ENCODE assay signal across 8 mouse cellular contexts in the genomic region with DNA sequence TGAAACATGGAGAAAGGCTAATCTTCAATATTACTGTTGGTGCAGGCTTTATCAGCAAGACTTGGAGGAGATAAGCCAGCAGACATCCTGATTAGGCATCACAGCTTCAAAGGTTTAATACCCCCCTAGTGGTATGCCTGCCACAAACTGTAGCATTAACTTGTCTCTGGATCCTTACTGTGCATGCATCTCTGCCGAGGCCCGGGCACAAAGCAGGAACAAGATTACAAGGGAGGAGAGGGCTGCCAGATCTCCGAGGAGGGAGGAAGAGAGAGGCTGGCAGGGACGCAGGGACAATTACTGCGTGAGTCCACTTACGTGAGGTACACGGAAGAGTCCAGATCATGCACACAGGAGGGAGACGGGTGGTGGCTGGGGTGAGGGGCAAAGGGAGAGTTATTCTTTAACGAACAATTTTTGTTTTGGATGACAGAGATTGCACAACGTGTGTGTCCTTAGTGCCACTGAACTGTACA. TPM values are rescaled to one million over a fixed set of nuclear protein-coding genes. Genes with fewer than 3 reads are reported as not detected.
DNase-seq lines count a peak whose midpoint lies in the region; ATAC-seq and TF ChIP-seq lines count a peak whose summit lies in the region.

No protein-coding gene starts in this region.

- WGBS in liver, embryonic 14.5 days (ENCODE audit: insufficient replicate concordance) = 34% methylated on average over 10 of the region's 10 CpGs
- 33% methylated on average over 10 of the region's 10 CpGs for WGBS in lung, postnatal 0 days
- 23% methylated on average over 10 of the region's 10 CpGs for WGBS in lung, adult 2 months

- H3K4me3 ChIP-seq in liver, embryonic 14.5 days (ENCODE audit: insufficient read depth in 1 of 2, low read depth in 2 of 2, low read length in 2 of 2) = no peak overlapping the region
- no peak overlapping the region for H3K4me3 ChIP-seq in lung, postnatal 0 days (ENCODE audit: low read depth, low read length)
- no peak overlapping the region for H3K4me3 ChIP-seq in lung, adult 2 months (replicated peaks; ENCODE audit: extremely low read depth, low read depth, low read length)

- H3K36me3 ChIP-seq in liver, embryonic 14.5 days (replicated peaks; ENCODE audit: control insufficient read depth, insufficient read depth, low read depth) = no peaks in the 10 kb centered on the region
- no peaks in the 10 kb centered on the region for H3K36me3 ChIP-seq in lung, postnatal 0 days (ENCODE audit: insufficient read depth, low read length)

- H3K9ac ChIP-seq in liver, embryonic 14.5 days (replicated peaks) = no peak overlapping the region
- no peak overlapping the region for H3K9ac ChIP-seq in lung, postnatal 0 days (replicated peaks; ENCODE audit: low read depth)

- TF ChIP-seq EP300 in liver, embryonic 14.5 days (IDR thresholded peaks at IDR 0.05; ENCODE audit: low read depth) = no peak
- TF ChIP-seq EP300 in lung, postnatal 0 days (IDR thresholded peaks at IDR 0.05) = no peak

- no peak overlapping the region for H3K27ac ChIP-seq in liver, embryonic 14.5 days
- H3K27ac ChIP-seq in lung, postnatal 0 days (ENCODE audit: low read length) = no peak overlapping the region

- H3K4me1 ChIP-seq in liver, embryonic 14.5 days (replicated peaks; ENCODE audit: control insufficient read depth in 2 of 2, insufficient read depth in 2 of 2, low read length in 1 of 2) = peaks cover 7 to 33% of the 10 kb centered on the region in 2 experiments
- peaks cover 4% of the 10 kb centered on the region; the same call in 1 of the 2 replicates for H3K4me1 ChIP-seq in lung, postnatal 0 days (ENCODE audit: insufficient read depth, low read depth, low read length)
- peaks cover 13% of the 10 kb centered on the region for H3K4me1 ChIP-seq in lung, adult 2 months (ENCODE audit: control insufficient read depth, insufficient read depth, low read length)

- no peaks in the 10 kb centered on the region for H3K27me3 ChIP-seq in liver, embryonic 14.5 days (ENCODE audit: control insufficient read depth, insufficient read depth, low read length)
- no peaks in the 10 kb centered on the region for H3K27me3 ChIP-seq in lung, postnatal 0 days (replicated peaks; ENCODE audit: insufficient read depth, low read length)

- TF ChIP-seq POLR2A in lung, adult 2 months (IDR thresholded peaks at IDR 0.05; ENCODE audit: borderline replicate concordance, extremely low read depth, low read depth, low read length) = no peak

- H3K9me3 ChIP-seq in liver, embryonic 14.5 days (ENCODE audit: control insufficient read depth, low read length) = no peaks in the 10 kb centered on the region
- no peaks in the 10 kb centered on the region for H3K9me3 ChIP-seq in lung, postnatal 0 days (ENCODE audit: low read length)

- ATAC-seq in common myeloid progenitor, adult 5-6 weeks (replicated peaks; ENCODE audit: low read depth, poor library complexity, severe bottlenecking) = peak; percentile 36
- ATAC-seq in liver, embryonic 14.5 days (ENCODE audit: insufficient read depth) = no peak
- no peak for ATAC-seq in lung, postnatal 0 days
- ATAC-seq in frontal cortex, adult (ENCODE audit: low TSS enrichment) = no peak

- no peak for TF ChIP-seq CTCF in liver, embryonic 14.5 days (IDR thresholded peaks at IDR 0.05; ENCODE audit: low read depth)
- no peak for TF ChIP-seq CTCF in lung, postnatal 0 days (IDR thresholded peaks at IDR 0.05)
- no peak for TF ChIP-seq CTCF in lung, adult 2 months (IDR thresholded peaks at IDR 0.05; ENCODE audit: insufficient read depth, low read length)

- peak; percentile 95 for DNase-seq in heart, adult 11 months
- no peak for DNase-seq in heart, postnatal 4 days
- peak; percentile 9 for DNase-seq in MN1 (ENCODE audit: low spot score)
- DNase-seq in liver, embryonic 14.5 days (ENCODE audit: low read depth in 3 of 3, low spot score in 3 of 3) = no peak
- DNase-seq in lung, postnatal 0 days (ENCODE audit: low spot score) = no peak
- DNase-seq in lung, adult 2 months = no peak

- H3K4me2 ChIP-seq in liver, embryonic 14.5 days (ENCODE audit: low read depth) = peak overlapping the region; percentile 34
- H3K4me2 ChIP-seq in lung, postnatal 0 days (replicated peaks; ENCODE audit: low read depth, low read length) = no peak overlapping the region

RNA-seq across cellular contexts. Expression of a gene that starts 21.8 kb away (rescaled TPM):
- 10 to 100 TPM; 45.4 to 52.4 TPM for total RNA-seq in heart, postnatal 4 days (2021)
- 49.4 and 64.4 TPM in 2 replicates for total RNA-seq in common myeloid progenitor, adult 5-6 weeks (2017)
- 10.6 and 12.4 TPM in 2 replicates for polyA plus RNA-seq in liver, embryonic 14.5 days (2012; rRNA removed)
- 16.4 and 19.3 TPM in 2 replicates for polyA plus RNA-seq in liver, embryonic 14.5 days (2014; fragmentation: Nextera tagmentation; extraction: Ambion mirVana)
- 17.9 and 21.4 TPM in 2 replicates for polyA plus RNA-seq in lung, postnatal 0 days (2015; fragmentation: Nextera tagmentation; extraction: Ambion mirVana)
- polyA plus RNA-seq in lung, adult 2 months (2012; rRNA removed) = 38.8 and 44.7 TPM in 2 replicates

RNA-seq across cellular contexts. Expression of a gene that starts 30.4 kb away (rescaled TPM):
- total RNA-seq in heart, postnatal 4 days (2021) = 10 to 100 TPM; 15.7 to 17.4 TPM
- total RNA-seq in common myeloid progenitor, adult 5-6 weeks (2017) = 44.4 and 52.7 TPM in 2 replicates
- 7.8 and 8.5 TPM in 2 replicates for polyA plus RNA-seq in liver, embryonic 14.5 days (2012; rRNA removed)
- polyA plus RNA-seq in liver, embryonic 14.5 days (2014; fragmentation: Nextera tagmentation; extraction: Ambion mirVana) = 7.2 and 8.6 TPM in 2 replicates
- polyA plus RNA-seq in lung, postnatal 0 days (2015; fragmentation: Nextera tagmentation; extraction: Ambion mirVana) = 6.2 and 7.1 TPM in 2 replicates
- 19.0 and 20.4 TPM in 2 replicates for polyA plus RNA-seq in lung, adult 2 months (2012; rRNA removed)

RNA-seq across cellular contexts. Expression of a gene that starts 58.0 kb away (rescaled TPM):
- total RNA-seq in heart, postnatal 4 days (2021) = 1 to 10 TPM; 7.8 to 9.9 TPM
- 2.3 and 4.0 TPM in 2 replicates for total RNA-seq in common myeloid progenitor, adult 5-6 weeks (2017)
- 2.2 and 2.3 TPM in 2 replicates for polyA plus RNA-seq in liver, embryonic 14.5 days (2012; rRNA removed)
- 0.76 and 0.77 TPM in 2 replicates for polyA plus RNA-seq in liver, embryonic 14.5 days (2014; fragmentation: Nextera tagmentation; extraction: Ambion mirVana)
- 4.9 and 6.4 TPM in 2 replicates for polyA plus RNA-seq in lung, postnatal 0 days (2015; fragmentation: Nextera tagmentation; extraction: Ambion mirVana)
- polyA plus RNA-seq in lung, adult 2 months (2012; rRNA removed) = 14.4 and 18.2 TPM in 2 replicates

Comparison
In these comparisons a context has a peak if more than half of its experiments do, and no peak if none do; other contexts are left out.
1. DNase-seq: peak in heart, adult 11 months (single experiment) and MN1 (single experiment); none in heart, postnatal 4 days (single experiment), liver, embryonic 14.5 days (0 of 3), lung, postnatal 0 days (single experiment) and lung, adult 2 months (single experiment).